Mouse (Mus musculus) lung, postnatal 0 days (tissue): ENCODE data around the gene Amer2.

ENCODE experiments used
- CTCF ChIP-seq: IDR thresholded peaks from 2 replicates; pipeline ENCODE4 v1.5.1; 2016; ENCODE audit warnings: antibody characterized with exemption, mild to moderate bottlenecking
- EP300 ChIP-seq: IDR thresholded peaks from 2 replicates; pipeline ENCODE4 v1.6.1; 2016; ENCODE audit warnings: antibody characterized with exemption, mild to moderate bottlenecking, control low read depth

DNA sequence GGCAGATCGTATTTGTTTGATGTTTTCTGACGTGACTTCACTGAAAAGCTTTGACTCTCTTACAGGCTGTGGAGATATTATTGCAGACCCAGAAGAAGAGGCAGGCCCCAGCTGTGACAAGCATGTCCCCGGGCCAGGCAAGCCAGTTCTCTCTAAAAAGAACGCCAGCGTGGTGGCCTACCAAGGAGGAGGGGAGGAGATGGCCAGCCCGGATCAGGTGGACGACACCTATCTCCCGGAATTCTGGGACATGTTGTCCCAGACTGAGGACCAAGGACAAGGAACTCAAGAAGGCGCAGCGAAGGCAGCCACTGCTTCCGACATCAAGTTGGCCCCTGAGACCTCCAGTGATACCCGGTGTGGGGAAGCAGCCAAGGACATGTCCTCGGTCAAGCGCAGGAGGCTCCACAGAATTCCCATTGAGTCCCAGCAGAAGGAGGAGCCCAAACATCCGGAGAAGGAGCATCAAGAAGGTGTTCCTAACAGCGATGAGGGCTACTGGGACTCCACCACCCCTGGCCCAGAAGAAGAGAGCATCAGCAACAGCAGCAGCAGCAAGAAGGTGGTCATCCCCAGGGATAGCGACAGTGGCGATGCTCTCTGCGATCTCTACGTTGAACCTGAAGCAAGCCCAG, 6.4 kb downstream of the Amer2 start:
- no peak for TF ChIP-seq EP300
- TF ChIP-seq CTCF, result no peak
